Mouse (Mus musculus) lung, adult 2 months (tissue): Measurements from ENCODE around the gene 4933427I04Rik. TPM values are rescaled to one million over a fixed set of nuclear protein-coding genes. Genes with fewer than 3 reads are reported as not detected.
A peak's percentile ranks its signal among the peaks of the same experiment; 100 is the strongest.

Source experiments
- DNase-seq: peaks from one replicate; pipeline ENCODE4 v3.0.0; 2022
- H3K4me1 ChIP-seq: fragments of 200-500 bp; 2 replicates; pipeline ENCODE4 v1.6.1; 2011; ENCODE audit warnings: low read length; ENCODE audit not compliant: control insufficient read depth, insufficient read depth
- H3K4me3 ChIP-seq: fragments of 200-500 bp; replicated peaks from 2 replicates; pipeline ENCODE3; 2011; ENCODE audit warnings: low read depth, mild to moderate bottlenecking, control low read depth, low read length; ENCODE audit errors: extremely low read depth
- CTCF ChIP-seq: fragments of 200-500 bp; IDR thresholded peaks from 2 replicates; pipeline ENCODE4 v1.5.1; 2011; ENCODE audit warnings: mild to moderate bottlenecking, low read length, control low read depth; ENCODE audit not compliant: insufficient read depth
- POLR2A ChIP-seq: fragments of 200-500 bp; IDR thresholded peaks from 2 replicates; pipeline ENCODE4 v1.6.1; 2011; ENCODE audit warnings: low read depth, mild to moderate bottlenecking, control low read depth, low read length, borderline replicate concordance; ENCODE audit errors: extremely low read depth
- WGBS: fragments of 180-500 bp; shearing (Covaris S2); methylation state at CpG from one replicate; pipeline ENCODE4 v1.1.7; 2018; 5-methylcytosine and 5-hydroxymethylcytosine counted together
- polyA plus RNA-seq: library from polyadenylated mRNA; depleted of rRNA; stranded (reverse); fragments of >200 nt; gene quantifications from 2 replicates; pipeline ENCODE4 v1.2.3, GENCODE M21; 2012; rRNA removed

The 4933427I04Rik gene
- polyA plus RNA-seq = not detected in 2 replicates

GRCm38 (mm10) chr4:123859379-123859778 is at the start of gene 4933427I04Rik:
TSS of gene 4933427I04Rik (plus strand) at chr4:123859679.
- Histone ChIP-seq H3K4me3 (no peak within 1 kb of the TSS), H3K4me1 (no peaks in the 10 kb centered on the region)
- WGBS = 66% methylated on average over 3 of the region's 3 CpGs
- TF ChIP-seq POLR2A (no peak), CTCF (no peak)
- DNase-seq = no peak

GRCm38 (mm10) chr4:123810475-123811295 is 48.8 kb upstream of the 4933427I04Rik start:
- DNase-seq = no peak
- Histone ChIP-seq H3K4me3 (no peak overlapping the region), H3K4me1 (no peaks in the 10 kb centered on the region)
- no peak for TF ChIP-seq CTCF
- TF ChIP-seq POLR2A = no peak
- 79% methylated on average over 12 of the region's 12 CpGs for WGBS

DNA sequence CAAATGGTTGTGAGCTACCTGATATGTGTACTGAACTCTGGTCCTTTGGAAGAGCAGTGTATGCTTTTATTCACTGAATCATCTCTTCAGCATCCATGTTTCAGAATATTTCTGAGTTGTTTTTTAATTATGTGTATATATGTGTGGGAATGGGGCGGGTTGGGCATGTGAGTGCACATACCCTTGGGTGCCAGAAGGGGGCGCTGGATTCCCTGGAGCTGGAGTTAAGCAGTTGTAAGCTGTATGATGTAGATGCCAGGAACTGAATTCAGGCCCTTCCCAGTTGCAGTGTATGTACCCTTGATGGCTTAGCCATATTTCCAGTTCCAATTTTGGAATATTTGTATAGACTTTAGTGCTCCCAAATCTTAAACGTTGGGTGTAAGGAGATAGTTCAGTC is 47.0 kb upstream of the 4933427I04Rik start:
- WGBS = 72% methylated on average over 3 of the region's 3 CpGs
- no peaks in the 10 kb centered on the region for H3K4me1 ChIP-seq
- TF ChIP-seq CTCF (no peak), POLR2A (no peak)

GRCm38 (mm10) chr4:123814030-123814501 is 45.4 kb upstream of the 4933427I04Rik start:
- TF ChIP-seq CTCF (no peak), POLR2A (no peak)
- Histone ChIP-seq H3K4me1 (no peaks in the 10 kb centered on the region), H3K4me3 (no peak overlapping the region)
- 48% methylated on average over 7 of the region's 7 CpGs for WGBS
- DNase-seq = no peak

More for the DNA sequence above, 47.0 kb upstream of the 4933427I04Rik start:
- no peak for DNase-seq
- H3K4me3 ChIP-seq = no peak overlapping the region

DNA sequence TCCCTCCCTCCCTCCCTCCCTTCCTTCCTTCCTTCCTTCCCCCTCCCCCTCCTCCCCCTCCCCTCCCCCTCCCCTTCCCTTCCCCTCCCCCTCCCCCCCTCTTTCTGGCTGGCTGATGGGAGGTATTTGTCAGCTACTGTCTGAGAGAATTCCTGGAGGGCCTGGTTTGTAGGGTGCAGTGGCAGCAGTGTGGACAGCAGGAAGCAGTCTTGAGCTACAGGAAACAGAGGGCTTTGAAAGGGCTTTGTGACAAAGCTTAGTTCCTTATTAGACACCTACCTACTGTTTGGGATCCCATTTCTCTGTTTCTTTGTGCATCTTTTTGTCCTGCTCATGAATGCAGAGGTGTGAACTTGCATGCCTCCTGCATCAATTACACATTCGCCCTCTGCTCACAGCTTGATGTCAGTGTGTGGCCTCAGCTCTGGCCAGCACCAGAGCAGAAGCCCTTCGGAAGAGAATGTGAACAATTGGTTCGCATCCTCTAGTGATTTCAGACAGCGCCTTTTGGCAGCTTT is 40.3 kb upstream of the 4933427I04Rik start:
- H3K4me1 ChIP-seq = no peaks in the 10 kb centered on the region
- 61% methylated on average over 4 of the region's 4 CpGs for WGBS
- TF ChIP-seq POLR2A = no peak
- peak; percentile 52; the same call in 1 of the 2 replicates for TF ChIP-seq CTCF
- no peak overlapping the region for H3K4me3 ChIP-seq
- no peak for DNase-seq

DNA sequence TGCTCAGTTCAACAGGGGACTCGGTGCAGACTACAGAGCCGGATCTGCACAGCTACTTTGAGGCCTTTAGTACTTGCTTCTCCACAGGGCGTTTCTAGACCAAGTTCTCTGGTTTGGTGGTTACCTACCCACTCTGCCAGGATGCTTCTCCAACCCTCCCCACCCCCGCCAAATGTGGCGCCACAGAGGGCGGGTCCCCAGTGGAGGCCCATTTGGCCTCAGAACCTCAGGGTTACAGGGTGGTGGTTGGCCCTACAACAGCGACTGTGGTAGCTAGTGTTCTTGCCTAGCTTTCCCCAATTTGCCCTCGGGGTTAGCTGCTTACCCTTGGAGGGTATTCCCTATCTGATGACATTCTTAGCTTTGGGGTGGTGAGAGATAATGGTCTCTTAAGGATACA is 17.4 kb upstream of the 4933427I04Rik start:
- no peak overlapping the region for H3K4me3 ChIP-seq

GRCm38 (mm10) chr4:123856888-123857287 is 2.6 kb upstream of the 4933427I04Rik start:
- no peak for DNase-seq
- H3K4me3 ChIP-seq = no peak overlapping the region
- 64% methylated on average over 4 of the region's 4 CpGs for WGBS
- no peaks in the 10 kb centered on the region for H3K4me1 ChIP-seq
- TF ChIP-seq POLR2A = no peak
- no peak for TF ChIP-seq CTCF

More for the DNA sequence above, 17.4 kb upstream of the 4933427I04Rik start:
- DNase-seq = no peak
- TF ChIP-seq CTCF = no peak
- no peak for TF ChIP-seq POLR2A
- 81% methylated on average over 8 of the region's 8 CpGs for WGBS
- no peaks in the 10 kb centered on the region for H3K4me1 ChIP-seq

DNA sequence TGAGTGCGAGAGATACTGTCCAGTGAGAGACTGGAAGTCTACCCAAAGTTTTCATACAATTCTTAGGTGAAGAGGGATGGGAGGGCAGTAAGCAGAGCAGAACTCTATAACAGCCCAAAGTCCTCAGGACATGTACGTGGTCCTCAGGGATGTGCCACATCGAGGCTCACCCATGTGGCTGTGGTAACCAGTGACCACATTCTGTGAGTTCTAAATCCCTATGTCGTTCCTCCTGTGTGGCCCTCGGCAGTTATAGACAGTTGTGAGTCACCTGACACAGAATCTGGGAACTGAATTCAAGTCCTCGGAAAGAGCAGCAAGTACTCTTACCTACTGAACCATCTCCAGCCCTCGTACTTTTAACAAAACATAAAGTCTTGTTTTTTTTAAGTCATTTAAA is 1.4 kb upstream of the 4933427I04Rik start:
- no peaks in the 10 kb centered on the region for H3K4me1 ChIP-seq
- no peak for DNase-seq
- no peak overlapping the region for H3K4me3 ChIP-seq
- 84% methylated on average over 7 of the region's 7 CpGs for WGBS
- TF ChIP-seq CTCF (no peak), POLR2A (no peak)

DNA sequence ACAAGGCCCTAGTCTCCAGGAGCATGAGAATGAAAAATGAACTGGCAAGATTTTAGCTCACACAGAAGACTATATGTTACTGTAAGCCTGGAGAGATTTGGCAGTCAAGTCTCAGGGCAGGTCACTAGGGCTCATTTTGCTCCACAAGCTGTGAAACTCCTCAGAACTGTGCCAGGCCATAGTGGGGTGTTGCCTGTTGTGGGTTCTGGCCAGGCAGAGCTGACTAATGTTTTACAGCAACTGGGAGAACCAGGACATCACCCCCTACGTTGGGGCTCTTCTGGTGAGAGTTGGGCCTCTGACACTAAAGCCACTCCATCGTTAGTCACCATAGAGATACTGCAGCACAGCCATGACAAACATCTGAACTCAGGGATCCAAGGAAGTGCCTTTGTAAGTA is 324 bp downstream of the 4933427I04Rik start:
- TF ChIP-seq POLR2A = no peak
- no peak for TF ChIP-seq CTCF
- no peak for DNase-seq
- 47% methylated on average over 2 of the region's 2 CpGs for WGBS
- Histone ChIP-seq H3K4me1 (no peaks in the 10 kb centered on the region), H3K4me3 (no peak overlapping the region)
